Mouse (Mus musculus): ENCODE data around the gene A4galt.

The A4galt gene

GRCm38 (mm10) chr15:83226066-83226834, 25.3 kb downstream of the A4galt start:
- no peak for DNase-seq (ENCODE audit: low spot score)

- no peak for DNase-seq (ENCODE audit: low spot score)
Measured at GRCm38 (mm10) chr15:83224136-83224766, 27.3 kb downstream of the A4galt start.

GRCm38 (mm10) chr15:83223208-83223962, 28.2 kb downstream of the A4galt start:
- DNase-seq (ENCODE audit: low spot score) = peak; percentile 57

- no peak for DNase-seq (ENCODE audit: low spot score)
Measured at GRCm38 (mm10) chr15:83221721-83222120, 29.9 kb downstream of the A4galt start.

- DNase-seq (ENCODE audit: low spot score) = no peak
Measured at GRCm38 (mm10) chr15:83220368-83221013, 31.1 kb downstream of the A4galt start.

GRCm38 (mm10) chr15:83215322-83216216, 36.0 kb downstream of the A4galt start:
- DNase-seq (ENCODE audit: low spot score) = peak; percentile 62

- peak; percentile 77 for DNase-seq (ENCODE audit: low spot score)
Measured at GRCm38 (mm10) chr15:83210229-83210628, 41.3 kb downstream of the A4galt start.

GRCm38 (mm10) chr15:83209719-83210118, 41.9 kb downstream of the A4galt start:
- no peak for DNase-seq (ENCODE audit: low spot score)

GRCm38 (mm10) chr15:83209092-83209695, 42.4 kb downstream of the A4galt start:
- DNase-seq (ENCODE audit: low spot score) = no peak

GRCm38 (mm10) chr15:83204731-83205451, 46.7 kb downstream of the A4galt start:
- peak; percentile 78 for DNase-seq (ENCODE audit: low spot score)

- no peak for DNase-seq (ENCODE audit: low spot score)
Measured at GRCm38 (mm10) chr15:83202412-83202811, 49.2 kb downstream of the A4galt start.

GRCm38 (mm10) chr15:83193413-83193812, 58.2 kb downstream of the A4galt start:
- no peak for DNase-seq (ENCODE audit: low spot score)

GRCm38 (mm10) chr15:83182351-83182750, 69.2 kb downstream of the A4galt start:
- no peak for DNase-seq (ENCODE audit: low spot score)

GRCm38 (mm10) chr15:83181800-83182330, 69.7 kb downstream of the A4galt start:
- DNase-seq (ENCODE audit: low spot score) = no peak

- no peak for DNase-seq (ENCODE audit: low spot score)
Measured at GRCm38 (mm10) chr15:83180004-83180403, 71.6 kb downstream of the A4galt start.

All from retina, embryonic 14.5 days (tissue).